ENCODE assay signal across 8 mouse cellular contexts in the genomic region with DNA sequence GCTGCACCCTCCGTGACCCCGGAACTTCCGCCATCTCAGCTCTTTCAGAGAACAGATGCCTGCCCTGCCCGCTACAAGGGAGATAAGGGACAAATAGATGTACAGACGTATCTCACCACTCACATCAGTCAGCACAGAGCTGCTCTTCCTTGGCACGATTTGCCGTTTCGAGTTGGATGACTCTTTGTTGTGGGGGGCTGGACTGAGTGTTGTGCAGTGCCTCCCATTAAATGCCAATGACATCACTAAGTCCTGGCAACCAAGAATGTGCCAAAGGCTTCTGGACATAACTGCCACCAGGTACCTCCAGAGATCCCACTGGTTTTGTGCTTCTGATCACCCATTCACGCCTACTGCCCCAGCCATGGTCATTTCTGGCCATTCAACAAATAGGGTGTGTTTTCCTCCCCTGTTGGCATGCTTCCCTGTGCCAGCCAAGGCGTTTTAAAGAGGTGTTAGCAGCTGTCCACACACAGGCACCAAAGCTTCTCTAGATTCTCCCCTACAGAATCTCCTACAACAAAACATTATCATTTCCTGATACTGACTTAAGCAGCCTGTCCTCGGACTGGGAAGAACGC. TPM values are rescaled to one million over a fixed set of nuclear protein-coding genes. Genes with fewer than 3 reads are reported as not detected.
DNase-seq lines count a peak whose midpoint lies in the region; ATAC-seq lines count a peak whose summit lies in the region.

No protein-coding gene starts in this region.

- peaks cover 18% of the 10 kb centered on the region for H3K4me1 ChIP-seq in erythroblast, embryonic 14.5 days (ENCODE audit: control insufficient read depth)
- peaks cover 21% of the 10 kb centered on the region for H3K4me1 ChIP-seq in intestine, embryonic 15.5 days (replicated peaks)
- peaks cover 9% of the 10 kb centered on the region; the same call in 1 of the 2 replicates for H3K4me1 ChIP-seq in midbrain, embryonic 14.5 days (ENCODE audit: control insufficient read depth, insufficient read depth, low read length)

- H3K36me3 ChIP-seq in erythroblast, embryonic 14.5 days (ENCODE audit: control insufficient read depth) = no peaks in the 10 kb centered on the region
- H3K36me3 ChIP-seq in intestine, embryonic 15.5 days = no peaks in the 10 kb centered on the region
- no peaks in the 10 kb centered on the region for H3K36me3 ChIP-seq in midbrain, embryonic 14.5 days (ENCODE audit: control insufficient read depth, insufficient read depth, low read length)

- DNase-seq in R1 (ENCODE audit: low read depth, low spot score) = peak; percentile 67
- DNase-seq in midbrain, embryonic 14.5 days = peak; percentile 34
- DNase-seq in thymus, postnatal 4 days = peak; percentile 82
- DNase-seq in urinary bladder, adult 18-20 months (ENCODE audit: low spot score in 2 of 2) = no peak

- H3K27ac ChIP-seq in intestine, embryonic 15.5 days = peak overlapping the region; percentile 14; the same call in 1 of the 2 replicates
- H3K27ac ChIP-seq in midbrain, embryonic 14.5 days (replicated peaks; ENCODE audit: low read depth, low read length) = peak overlapping the region; percentile 15; the same call in 1 of the 2 replicates

- ATAC-seq in erythroblast, adult 5-6 weeks (replicated peaks; ENCODE audit: low FRiP score, poor library complexity, severe bottlenecking) = no peak
- ATAC-seq in erythroid progenitor cell, adult 5-6 weeks (replicated peaks; ENCODE audit: low FRiP score, poor library complexity, severe bottlenecking) = 0 out of 2 replicates have a peak, but pooled peaks have one; percentile 30
- ATAC-seq in intestine, embryonic 15.5 days = peak; percentile 84
- no peak for ATAC-seq in midbrain, embryonic 14.5 days (ENCODE audit: low FRiP score, low TSS enrichment)

- peak overlapping the region; percentile 2; the same call in 1 of the 2 replicates for H3K9ac ChIP-seq in intestine, embryonic 15.5 days
- no peak overlapping the region for H3K9ac ChIP-seq in midbrain, embryonic 14.5 days (replicated peaks; ENCODE audit: low read length)

- peak overlapping the region; percentile 56 for H3K4me3 ChIP-seq in erythroblast, embryonic 14.5 days (replicated peaks)
- peak overlapping the region; percentile 13 for H3K4me3 ChIP-seq in intestine, embryonic 15.5 days (replicated peaks)
- H3K4me3 ChIP-seq in midbrain, embryonic 14.5 days (replicated peaks; ENCODE audit: low read depth, low read length) = 0 out of 2 replicates have a peak overlapping the region, but pooled peaks have one; percentile 3

- 18% methylated on average over 12 of the region's 12 CpGs for WGBS in intestine, embryonic 15.5 days
- 38% methylated on average over 12 of the region's 12 CpGs for WGBS in midbrain, embryonic 14.5 days

- H3K4me2 ChIP-seq in intestine, embryonic 15.5 days (replicated peaks) = peak overlapping the region; percentile 52
- H3K4me2 ChIP-seq in midbrain, embryonic 14.5 days (ENCODE audit: low read length) = peak overlapping the region; percentile 33

- peaks cover 3% of the 10 kb centered on the region; the same call in 1 of the 2 replicates for H3K27me3 ChIP-seq in erythroblast, embryonic 14.5 days (ENCODE audit: control insufficient read depth)
- H3K27me3 ChIP-seq in intestine, embryonic 15.5 days (replicated peaks) = no peaks in the 10 kb centered on the region
- H3K27me3 ChIP-seq in midbrain, embryonic 14.5 days (ENCODE audit: control insufficient read depth, insufficient read depth, low read length) = no peaks in the 10 kb centered on the region

- peaks cover 9% of the 10 kb centered on the region for H3K9me3 ChIP-seq in erythroblast, embryonic 14.5 days (ENCODE audit: control insufficient read depth, low read length)
- no peaks in the 10 kb centered on the region for H3K9me3 ChIP-seq in intestine, embryonic 15.5 days
- no peaks in the 10 kb centered on the region for H3K9me3 ChIP-seq in midbrain, embryonic 14.5 days (ENCODE audit: control insufficient read depth, low read length)

RNA-seq across cellular contexts. Expression of gene Tmem154, which starts 11.7 kb away (rescaled TPM):
- polyA plus RNA-seq in erythroblast, embryonic 14.5 days (2012) = 0.02 TPM in 1 of 2 replicates, not detected in the other
- 16.9 and 17.3 TPM in 2 replicates for total RNA-seq in erythroblast, adult 5-6 weeks (2015; ENCODE audit: low replicate concordance)
- 9.0 and 18.1 TPM in 2 replicates for total RNA-seq in erythroblast, adult 5-6 weeks (2017; ENCODE audit: low replicate concordance)
- 9.2 and 13.7 TPM in 2 replicates for total RNA-seq in erythroid progenitor cell, adult 5-6 weeks (2015; ENCODE audit: low replicate concordance)
- 2.3 and 4.4 TPM in 2 replicates for total RNA-seq in erythroid progenitor cell, adult 5-6 weeks (2017; ENCODE audit: low replicate concordance)
- 0.98 and 1.2 TPM in 2 replicates for polyA plus RNA-seq in intestine, embryonic 15.5 days (2015; fragmentation: Nextera tagmentation; extraction: Ambion mirVana)
- polyA plus RNA-seq in midbrain, embryonic 14.5 days (2014; fragmentation: Nextera tagmentation; extraction: Ambion mirVana) = 1.0 and 1.1 TPM in 2 replicates

Comparison
In these comparisons a context has a peak if more than half of its experiments do, and no peak if none do; other contexts are left out.
1. H3K4me3 ChIP-seq: peak in every context shown above with its lines; median percentile 56 in erythroblast, embryonic 14.5 days; 13 in intestine, embryonic 15.5 days; 3 in midbrain, embryonic 14.5 days.
2. ATAC-seq: peak in erythroid progenitor cell, adult 5-6 weeks (single experiment) and intestine, embryonic 15.5 days (single experiment); none in erythroblast, adult 5-6 weeks (single experiment) and midbrain, embryonic 14.5 days (single experiment).
3. DNase-seq: peak in R1 (single experiment), midbrain, embryonic 14.5 days (single experiment) and thymus, postnatal 4 days (single experiment); none in urinary bladder, adult 18-20 months (0 of 2).